Mouse (Mus musculus) spleen, adult 12 weeks (tissue): ENCODE measurements around the gene Ptpn7.
"Not testable (repeated sequence)": the region's sequence is repeated elsewhere in the genome, so short reads cannot be mapped to it uniquely, and the experiment has no call there.

Experiments used
- DNase-seq: peaks from one replicate; pipeline ENCODE4 v3.0.0; 2022; ENCODE audit warnings: low spot score

Gene Ptpn7

DNA sequence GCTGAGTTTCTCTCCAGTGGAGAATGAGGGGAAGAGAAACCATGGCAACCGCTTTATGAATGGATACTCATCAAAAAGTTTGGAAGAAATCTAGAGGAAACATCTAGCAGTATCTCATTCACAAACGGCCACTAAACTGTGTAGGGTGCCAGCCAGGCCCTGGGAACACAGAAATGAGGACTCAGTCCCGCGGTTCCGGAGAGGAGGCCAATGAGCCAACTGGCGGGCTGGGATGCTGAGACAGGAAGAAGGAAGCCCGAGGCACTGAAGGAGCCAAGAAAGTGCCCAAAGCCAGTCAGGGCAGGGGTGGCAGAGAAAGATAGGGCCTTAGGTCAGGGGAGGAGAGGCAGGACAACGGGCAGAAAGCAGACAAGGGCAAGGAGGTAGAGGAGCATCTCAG is 53.9 kb downstream of the Ptpn7 start:
- no peak for DNase-seq

DNA sequence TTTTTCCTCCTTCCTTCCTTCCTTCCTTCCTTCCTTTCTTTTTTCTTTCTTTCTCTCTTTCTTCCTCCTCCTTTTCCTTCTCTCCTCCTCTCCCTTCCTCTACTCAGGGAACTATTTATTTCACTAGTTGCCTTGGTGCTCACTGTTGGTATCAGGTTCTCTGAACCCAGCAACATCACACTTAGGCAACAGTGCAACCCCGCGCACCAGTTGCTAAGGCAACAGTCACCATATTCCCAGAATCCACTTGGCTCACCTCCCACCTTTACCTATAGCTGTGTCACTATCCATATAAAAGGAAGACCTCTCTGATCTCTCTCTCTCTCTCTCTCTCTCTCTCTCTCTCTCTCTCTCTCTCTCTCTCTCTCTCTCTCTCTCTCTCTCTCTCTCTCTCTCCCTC is 54.5 kb downstream of the Ptpn7 start:
- DNase-seq = not testable (repeated sequence)

DNA sequence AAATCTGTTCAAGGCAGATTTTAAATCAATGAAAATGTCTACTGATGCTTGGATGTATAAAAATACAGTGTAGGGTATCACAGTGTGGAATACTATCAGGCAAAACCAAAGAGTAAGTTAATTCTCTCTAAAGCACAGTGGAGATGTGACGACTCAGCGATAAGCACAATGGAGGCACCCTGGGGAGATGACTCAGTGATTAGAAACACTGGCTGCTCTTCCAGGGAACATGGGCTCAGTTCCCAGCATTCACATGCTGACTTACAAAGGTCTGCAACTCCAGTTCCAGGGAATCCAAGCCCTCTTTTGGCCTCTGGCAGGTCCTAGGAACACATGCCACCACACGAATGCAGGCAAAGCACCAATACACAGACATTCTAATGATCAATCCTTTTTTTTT is 55.7 kb downstream of the Ptpn7 start:
- DNase-seq = no peak

DNA sequence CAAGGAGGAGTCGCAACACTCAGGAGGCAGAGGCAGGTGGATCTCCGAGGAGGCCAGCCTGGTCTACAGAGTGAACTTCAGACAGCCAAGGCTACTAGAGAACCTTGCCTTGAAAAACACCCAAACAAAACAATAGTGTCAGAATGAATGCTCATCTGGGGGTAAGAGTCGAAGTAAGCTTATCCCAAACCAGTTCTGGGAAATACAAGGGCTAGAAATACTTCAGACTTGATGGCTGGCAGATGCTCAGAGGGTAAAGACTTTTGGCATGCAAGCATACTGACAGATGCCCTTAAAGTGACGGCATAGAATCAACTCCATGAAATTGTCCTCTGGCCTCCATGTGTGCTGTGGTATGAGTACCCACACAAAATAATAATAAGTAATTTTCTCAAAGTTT is 56.7 kb downstream of the Ptpn7 start:
- no peak for DNase-seq

DNA sequence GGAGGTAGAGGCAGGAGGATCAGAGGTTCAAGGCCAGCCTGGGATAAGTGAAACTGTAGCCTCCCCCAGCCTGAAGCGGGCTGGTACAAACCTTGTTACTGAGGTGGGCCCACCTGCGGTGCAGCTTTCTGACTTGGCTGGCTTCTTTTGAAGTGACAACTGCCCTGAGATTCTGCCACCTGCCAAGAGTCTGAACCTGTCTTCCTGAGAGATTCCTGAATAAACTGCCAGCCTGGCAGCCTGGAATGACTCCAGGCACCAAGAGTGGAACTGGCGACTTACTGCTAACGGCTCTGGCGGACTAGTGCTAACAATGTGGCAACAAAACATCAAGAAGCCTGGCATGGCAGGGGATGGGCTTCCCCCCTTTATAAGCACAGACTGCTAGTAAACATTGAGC is 61.8 kb downstream of the Ptpn7 start:
- not testable (repeated sequence) for DNase-seq
